Mouse (Mus musculus) lung, postnatal 10 days (tissue): ENCODE results near the gene Hoxb4.

ENCODE experiments used
- DNase-seq: peaks from one replicate; pipeline ENCODE4 v3.0.0; 2021

Gene Hoxb4

DNA sequence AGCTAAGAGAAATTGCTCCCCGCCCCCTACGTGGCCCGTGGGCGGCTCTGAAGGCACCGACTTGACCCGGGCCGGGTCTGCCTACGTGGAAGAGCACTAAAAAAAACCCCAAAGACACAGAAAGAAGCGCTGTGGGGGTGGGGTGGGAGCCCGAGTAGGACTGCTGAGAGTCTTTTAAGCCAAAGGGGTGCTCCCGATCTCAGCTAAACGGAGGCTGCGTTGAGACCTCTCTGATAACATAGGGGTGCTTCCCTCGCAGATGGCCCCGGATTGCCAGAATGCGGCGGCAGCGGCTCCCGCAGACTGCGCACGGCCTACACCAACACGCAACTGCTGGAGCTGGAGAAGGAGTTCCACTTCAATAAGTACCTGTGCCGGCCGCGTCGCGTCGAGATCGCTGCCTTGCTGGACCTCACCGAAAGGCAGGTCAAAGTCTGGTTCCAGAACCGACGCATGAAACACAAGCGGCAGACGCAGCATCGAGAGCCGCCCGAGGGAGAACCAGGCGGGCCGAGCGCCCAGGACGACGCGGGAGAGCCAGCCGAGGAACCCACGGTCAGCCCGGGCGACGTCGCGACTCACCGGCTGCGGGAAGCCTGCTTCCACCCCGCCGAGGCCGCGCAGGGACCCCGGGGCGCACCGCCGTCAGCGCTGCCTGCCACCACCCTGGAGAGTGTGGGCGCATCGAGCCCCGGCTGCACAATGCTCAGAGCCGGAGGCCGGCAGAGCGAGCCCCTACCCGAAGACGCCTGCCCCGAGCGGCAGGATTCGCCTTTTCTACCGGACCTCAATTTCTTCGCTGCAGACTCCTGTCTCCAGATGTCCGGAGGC lies 34.8 kb downstream of the Hoxb4 start:
- DNase-seq: peak; percentile 65

GRCm38 (mm10) chr11:96353522-96353841 lies 35.4 kb downstream of the Hoxb4 start:
- DNase-seq: peak; percentile 36

DNA sequence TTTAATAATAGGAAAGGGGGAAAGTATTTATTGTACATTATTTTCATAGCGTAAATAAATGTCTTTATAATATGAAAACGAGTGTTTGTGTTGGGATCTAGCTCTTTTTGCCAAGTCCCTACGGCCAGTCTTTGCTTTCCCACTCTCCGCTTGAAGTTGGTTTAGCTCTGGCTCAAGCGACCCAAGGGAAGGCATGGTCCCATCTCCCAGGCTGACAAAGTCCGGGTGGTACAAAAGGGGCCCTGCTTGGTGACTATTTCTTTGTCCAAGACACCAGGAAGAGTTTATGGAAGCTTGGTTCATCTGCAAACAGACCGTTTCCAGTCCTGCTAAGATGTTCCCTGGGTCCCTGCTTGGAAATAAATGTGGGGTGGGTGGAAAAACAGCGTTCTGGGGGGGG lies 35.9 kb downstream of the Hoxb4 start:
- peak; percentile 23 for DNase-seq

- peak; percentile 65 for DNase-seq
Observed at GRCm38 (mm10) chr11:96354376-96354775, 36.3 kb downstream of the Hoxb4 start.

- no peak for DNase-seq
Observed at GRCm38 (mm10) chr11:96354801-96355311, 36.8 kb downstream of the Hoxb4 start.

DNA sequence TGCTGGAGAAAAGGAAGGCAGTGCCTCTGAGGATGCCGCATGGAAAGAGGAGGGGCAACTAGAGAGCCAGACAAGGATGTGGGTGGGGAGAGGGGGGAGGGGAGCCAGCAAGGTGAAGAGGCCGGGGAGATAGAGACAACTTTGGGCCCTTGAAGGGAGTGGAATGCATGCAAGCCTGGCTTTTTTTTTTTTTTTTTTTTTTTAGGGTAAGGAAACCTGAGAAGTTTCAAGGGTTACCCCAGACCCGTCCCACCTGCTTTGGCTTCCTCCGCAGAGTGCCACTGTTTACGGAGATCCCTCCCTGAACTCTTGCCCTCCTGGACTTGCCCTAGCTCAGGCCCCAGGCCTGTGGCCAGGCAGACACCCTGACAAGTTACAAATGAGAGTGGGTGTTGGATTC lies 45.7 kb downstream of the Hoxb4 start:
- DNase-seq: no peak

DNA sequence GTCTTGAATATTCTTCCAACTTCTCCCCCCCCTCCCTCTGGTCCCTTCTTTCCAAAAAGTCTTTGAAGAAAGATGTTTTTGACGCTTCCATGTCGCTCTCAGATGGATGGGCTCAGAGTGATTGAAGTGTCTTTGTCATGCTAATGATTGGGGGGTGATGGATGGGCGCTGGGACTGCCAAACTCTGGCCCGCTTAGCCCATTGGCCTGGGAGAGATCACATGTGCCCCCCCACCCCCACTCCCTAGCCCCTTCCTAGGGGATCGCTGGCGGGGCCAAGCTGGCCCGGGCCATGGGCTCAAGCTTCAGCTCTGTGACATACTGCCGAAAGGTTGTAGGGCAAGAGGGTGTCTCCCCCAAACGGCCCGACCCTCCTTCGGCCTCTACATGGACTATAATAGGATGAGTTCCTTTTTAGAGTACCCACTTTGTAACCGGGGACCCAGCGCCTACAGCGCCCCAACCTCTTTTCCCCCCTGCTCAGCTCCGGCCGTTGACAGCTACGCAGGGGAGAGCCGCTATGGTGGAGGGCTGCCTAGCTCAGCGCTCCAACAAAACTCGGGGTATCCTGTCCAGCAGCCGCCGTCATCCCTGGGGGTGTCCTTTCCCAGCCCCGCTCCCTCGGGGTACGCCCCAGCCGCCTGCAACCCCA lies 47.5 kb downstream of the Hoxb4 start, which contains the start of gene Hoxb1:
TSS of gene Hoxb1 (plus strand) at position 312 of the 651 bp plus-strand sequence.
- no peak for DNase-seq

GRCm38 (mm10) chr11:96366092-96367041 lies 48.3 kb downstream of the Hoxb4 start:
- DNase-seq: peak; percentile 47

DNA sequence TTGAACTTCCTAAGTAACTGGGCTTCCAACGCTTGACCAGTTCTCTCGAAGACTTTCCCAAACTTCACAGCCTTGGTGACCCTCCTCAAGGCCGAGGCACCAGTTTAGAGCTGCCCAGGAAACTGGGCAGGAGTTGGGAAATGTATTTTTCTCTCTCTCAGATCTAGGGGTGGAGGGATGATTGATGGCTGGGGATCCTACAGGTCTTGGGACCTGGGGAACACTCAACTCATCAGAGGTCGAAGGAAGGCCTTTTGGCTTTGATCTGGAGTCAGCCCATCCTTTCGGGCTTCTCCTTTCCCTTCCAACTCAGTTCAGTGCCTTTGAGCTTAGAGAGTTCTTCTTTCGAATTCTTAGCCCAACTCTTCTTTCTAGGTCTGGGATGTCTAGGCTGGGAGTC lies 49.1 kb downstream of the Hoxb4 start:
- DNase-seq: no peak

DNA sequence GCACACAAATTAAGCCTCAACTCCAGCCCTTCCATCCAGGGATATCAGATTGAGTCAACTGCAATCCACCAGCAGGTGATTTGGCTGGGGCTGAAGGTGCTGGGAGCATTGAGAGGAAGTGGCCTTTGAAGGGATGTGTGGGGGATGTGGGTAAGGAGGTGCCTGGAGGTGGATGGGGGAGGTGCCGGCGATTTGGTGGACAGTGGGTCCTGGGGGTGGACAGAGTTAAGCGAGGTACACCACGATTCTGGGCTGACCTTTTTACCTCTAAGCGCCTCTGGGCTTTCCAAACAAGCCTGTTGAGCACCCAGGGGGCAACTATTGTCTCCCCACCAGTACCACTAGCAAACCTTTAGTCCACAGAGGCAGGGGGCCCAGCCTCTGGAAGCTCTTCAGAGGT lies 50.6 kb downstream of the Hoxb4 start:
- DNase-seq: no peak

- no peak for DNase-seq
Observed at GRCm38 (mm10) chr11:96369140-96369539, 51.1 kb downstream of the Hoxb4 start.
